Mouse (Mus musculus) frontal cortex, postnatal 10 days (tissue): Measurements from ENCODE around the gene Gabpa.

Experiments used
- DNase-seq, 2 experiments: peaks; one replicate each; pipeline ENCODE4 v3.0.0; 2022; ENCODE audit warnings: low spot score in 2 of 2, mixed read lengths in 1 of 2

Gabpa gene

GRCm38 (mm10) chr16:84834745-84835440 lies at the start of gene Gabpa:
Gene Gabpa, plus strand, starts transcription at chr16:84834925.
- DNase-seq = peak; percentile 89 to 91

- DNase-seq = no peak
These were observed 49.8 kb upstream of the Gabpa start for GRCm38 (mm10) chr16:84784966-84785365.

- DNase-seq = no peak
These were observed 44.0 kb upstream of the Gabpa start for GRCm38 (mm10) chr16:84790595-84791165.

- DNase-seq = no peak
These were observed 41.3 kb upstream of the Gabpa start for GRCm38 (mm10) chr16:84793401-84793800.

GRCm38 (mm10) chr16:84795337-84795736 lies 39.4 kb upstream of the Gabpa start:
- no peak for DNase-seq

- no peak for DNase-seq
These were observed 38.0 kb upstream of the Gabpa start for GRCm38 (mm10) chr16:84796678-84797077.

- DNase-seq = no peak
These were observed 34.7 kb upstream of the Gabpa start for GRCm38 (mm10) chr16:84800038-84800437.

GRCm38 (mm10) chr16:84802217-84802616 lies 32.5 kb upstream of the Gabpa start:
- DNase-seq = peak in 1 of 2 experiments; percentile 13

GRCm38 (mm10) chr16:84804866-84805265 lies 29.9 kb upstream of the Gabpa start:
- DNase-seq = no peak

- DNase-seq = no peak
These were observed 28.6 kb upstream of the Gabpa start for GRCm38 (mm10) chr16:84806175-84806574.

- DNase-seq = no peak
These were observed 26.9 kb upstream of the Gabpa start for GRCm38 (mm10) chr16:84807874-84808273.

- DNase-seq = no peak
These were observed 24.5 kb upstream of the Gabpa start for GRCm38 (mm10) chr16:84810254-84810653.

- DNase-seq = no peak
These were observed 20.9 kb upstream of the Gabpa start for GRCm38 (mm10) chr16:84813852-84814251.

- DNase-seq = no peak
These were observed 20.2 kb upstream of the Gabpa start for GRCm38 (mm10) chr16:84814511-84814910.

GRCm38 (mm10) chr16:84817423-84817822 lies 17.3 kb upstream of the Gabpa start:
- no peak for DNase-seq

- DNase-seq = peak in 1 of 2 experiments; percentile 19
These were observed 9.7 kb upstream of the Gabpa start for GRCm38 (mm10) chr16:84825009-84825408.

- DNase-seq = no peak
These were observed 3.0 kb upstream of the Gabpa start for GRCm38 (mm10) chr16:84831696-84832095.

GRCm38 (mm10) chr16:84832736-84833135 lies 2.0 kb upstream of the Gabpa start:
- DNase-seq = no peak

GRCm38 (mm10) chr16:84834344-84834743 lies 381 bp upstream of the Gabpa start:
- no peak for DNase-seq

GRCm38 (mm10) chr16:84835441-84835822 lies 707 bp downstream of the Gabpa start, which contains the start of gene Atp5j:
Gene Atp5j, minus strand, starts transcription at chr16:84835625.
- DNase-seq = peak; percentile 65 to 79

GRCm38 (mm10) chr16:84835823-84836743 lies 1.4 kb downstream of the Gabpa start:
- DNase-seq = peak in 1 of 2 experiments; percentile 34

GRCm38 (mm10) chr16:84838576-84838975 lies 3.9 kb downstream of the Gabpa start:
- no peak for DNase-seq
